Mouse (Mus musculus) MEL (cell line): ENCODE data around the gene Best1. TPM values are rescaled to one million over a fixed set of nuclear protein-coding genes. Genes with fewer than 3 reads are reported as not detected.

Experiments
- DNase-seq: peaks from one replicate; pipeline ENCODE4 v3.0.0; 2011; ENCODE audit warnings: low read depth, low spot score
- H3K27ac ChIP-seq: 2 replicates; pipeline ENCODE4 v1.5.1; 2012; ENCODE audit warnings: low read depth, mild to moderate bottlenecking, control low read depth, low read length, moderate library complexity; ENCODE audit not compliant: control insufficient read depth
- H3K27me3 ChIP-seq, 2 experiments: fragments of 150-350 bp in 1 of 2; sonication (generic) in 1 of 2; 2 replicates each; pipeline ENCODE4 v1.6.1; 2012; ENCODE audit warnings: low read length in 2 of 2, mild to moderate bottlenecking in 2 of 2, improper control_type of control experiment in 1 of 2, moderate library complexity in 1 of 2; ENCODE audit not compliant: insufficient read depth in 2 of 2, control insufficient read depth in 1 of 2
- H3K36me3 ChIP-seq, 2 experiments: 2 replicates each; pipeline ENCODE4 v1.6.1; 2012 to 2014; ENCODE audit warnings: low read length in 2 of 2, improper control_type of control experiment in 1 of 2, inconsistent platforms in 1 of 2, mild to moderate bottlenecking in 1 of 2; ENCODE audit not compliant: insufficient read depth in 2 of 2, control insufficient read depth in 1 of 2
- H3K4me1 ChIP-seq, 2 experiments: fragments of 150-350 bp in 1 of 2; sonication (generic) in 1 of 2; 2 replicates each; pipeline ENCODE4 v1.6.1; 2012; ENCODE audit warnings: low read length in 2 of 2, improper control_type of control experiment in 1 of 2, mild to moderate bottlenecking in 1 of 2; ENCODE audit not compliant: insufficient read depth in 2 of 2, control insufficient read depth in 1 of 2
- H3K4me3 ChIP-seq, 2 experiments: fragments of 150-350 bp in 1 of 2; sonication (generic) in 1 of 2; 2 replicates each; pipeline ENCODE4 v1.5.1; 2012; ENCODE audit warnings: low read depth in 2 of 2, low read length in 2 of 2, mild to moderate bottlenecking in 2 of 2, moderate library complexity in 2 of 2, control low read depth in 1 of 2, improper control_type of control experiment in 1 of 2; ENCODE audit not compliant: control insufficient read depth in 1 of 2, insufficient read depth in 1 of 2
- H3K79me2 ChIP-seq: 2 replicates; pipeline ENCODE4 v1.6.1; 2012; ENCODE audit warnings: mild to moderate bottlenecking, low read length, moderate library complexity; ENCODE audit not compliant: control insufficient read depth, poor library complexity, insufficient read depth
- H3K9ac ChIP-seq: 2 replicates; pipeline ENCODE4 v1.6.1; 2012; ENCODE audit warnings: low read depth, mild to moderate bottlenecking, control low read depth, low read length, moderate library complexity; ENCODE audit not compliant: control insufficient read depth, poor library complexity, severe bottlenecking
- H3K9me3 ChIP-seq: fragments of 150-350 bp; sonication (generic); replicated peaks from 2 replicates; pipeline ENCODE4 v1.6.1; 2012; ENCODE audit warnings: mild to moderate bottlenecking, low read length, improper control_type of control experiment, moderate library complexity; ENCODE audit not compliant: insufficient read depth
- BHLHE40 ChIP-seq: IDR thresholded peaks from 2 replicates; pipeline ENCODE4 v1.6.1; 2012; ENCODE audit warnings: low read depth, mild to moderate bottlenecking, inconsistent platforms, low read length, improper control_type of control experiment, borderline replicate concordance
- CHD1 ChIP-seq: IDR thresholded peaks from 2 replicates; pipeline ENCODE4 v1.6.1; 2012; ENCODE audit warnings: low read depth, mild to moderate bottlenecking, inconsistent platforms, low read length, improper control_type of control experiment
- CHD2 ChIP-seq: IDR thresholded peaks from 2 replicates; pipeline ENCODE4 v1.6.1; 2011; ENCODE audit warnings: low read length, improper control_type of control experiment
- CTCF ChIP-seq, 3 experiments: IDR thresholded peaks in 2 of 3; conservative IDR thresholded peaks in 1 of 3; 2 replicates each; pipeline ENCODE4 v1.5.1; 2011 to 2012; ENCODE audit warnings: low read length in 3 of 3, low read depth in 2 of 3, mild to moderate bottlenecking in 2 of 3, improper control_type of control experiment in 1 of 3, inconsistent platforms in 1 of 3, mixed read lengths in 1 of 3, moderate library complexity in 1 of 3; ENCODE audit not compliant: control insufficient read depth in 1 of 3, insufficient read depth in 1 of 3, poor library complexity in 1 of 3, severe bottlenecking in 1 of 3
- ELF1 ChIP-seq: IDR thresholded peaks from 2 replicates; pipeline ENCODE4 v1.6.1; 2014; ENCODE audit warnings: low read depth, mild to moderate bottlenecking, inconsistent platforms, low read length, improper control_type of control experiment, moderate library complexity
- EP300 ChIP-seq, 2 experiments: IDR thresholded peaks; 2 replicates each; pipeline ENCODE4 v1.6.1; 2011; ENCODE audit warnings: improper control_type of control experiment in 2 of 2, low read length in 2 of 2, low read depth in 1 of 2, mild to moderate bottlenecking in 1 of 2
- ETS1 ChIP-seq: IDR thresholded peaks from 2 replicates; pipeline ENCODE4 v1.6.1; 2012; ENCODE audit warnings: low read depth, mild to moderate bottlenecking, inconsistent platforms, low read length, improper control_type of control experiment, moderate library complexity
- GABPA ChIP-seq: IDR thresholded peaks from 2 replicates; pipeline ENCODE4 v1.6.1; 2012; ENCODE audit warnings: low read depth, mild to moderate bottlenecking, inconsistent platforms, low read length, improper control_type of control experiment, moderate library complexity
- JUND ChIP-seq: IDR thresholded peaks from 2 replicates; pipeline ENCODE4 v1.6.1; 2011; ENCODE audit warnings: low read depth, mild to moderate bottlenecking, improper control_type of control experiment, low read length
- KAT2A ChIP-seq: conservative IDR thresholded peaks from 2 replicates; pipeline ENCODE4 v1.6.1; 2012; ENCODE audit warnings: low read depth, low read length, improper control_type of control experiment, inconsistent platforms
- MAFK ChIP-seq: IDR thresholded peaks from 2 replicates; pipeline ENCODE4 v1.6.1; 2011; ENCODE audit warnings: low read depth, mild to moderate bottlenecking, low read length, improper control_type of control experiment, borderline replicate concordance
- MAX ChIP-seq: IDR thresholded peaks from 2 replicates; pipeline ENCODE4 v1.6.1; 2011; ENCODE audit warnings: low read length, improper control_type of control experiment
- MEF2A ChIP-seq: IDR thresholded peaks from 2 replicates; pipeline ENCODE4 v1.6.1; 2014; ENCODE audit warnings: low read depth, mild to moderate bottlenecking, inconsistent platforms, low read length, improper control_type of control experiment; ENCODE audit not compliant: poor library complexity, insufficient replicate concordance, severe bottlenecking; ENCODE audit errors: extremely low read depth
- MXI1 ChIP-seq: IDR thresholded peaks from 2 replicates; pipeline ENCODE4 v1.6.1; 2011; ENCODE audit warnings: mild to moderate bottlenecking, low read depth, low read length, improper control_type of control experiment
- MYC ChIP-seq: IDR thresholded peaks from 2 replicates; pipeline ENCODE4 v1.6.1; 2011; ENCODE audit warnings: low read depth, mild to moderate bottlenecking, low read length, improper control_type of control experiment, moderate library complexity
- NRF1 ChIP-seq: IDR thresholded peaks from 2 replicates; pipeline ENCODE4 v1.6.1; 2014; ENCODE audit warnings: low read depth, mild to moderate bottlenecking, inconsistent platforms, low read length, improper control_type of control experiment, moderate library complexity; ENCODE audit not compliant: poor library complexity, insufficient read depth, severe bottlenecking
- POLR2A ChIP-seq, 2 experiments: IDR thresholded peaks; 2 replicates each; pipeline ENCODE4 v1.6.1; 2011 to 2012; ENCODE audit warnings: low read length in 2 of 2, mild to moderate bottlenecking in 2 of 2, control low read depth in 1 of 2, improper control_type of control experiment in 1 of 2, low read depth in 1 of 2, moderate library complexity in 1 of 2; ENCODE audit not compliant: control insufficient read depth in 1 of 2, insufficient read depth in 1 of 2, poor library complexity in 1 of 2
- POLR2AphosphoS2 ChIP-seq: IDR thresholded peaks from 2 replicates; pipeline ENCODE4 v1.6.1; 2011; ENCODE audit warnings: low read length, improper control_type of control experiment
- POLR2AphosphoS5 ChIP-seq: IDR thresholded peaks from 2 replicates; pipeline ENCODE4 v1.6.1; 2012; ENCODE audit warnings: low read depth, borderline replicate concordance, mild to moderate bottlenecking, inconsistent platforms, low read length, moderate library complexity, mixed read lengths
- RAD21 ChIP-seq: IDR thresholded peaks from 2 replicates; pipeline ENCODE4 v1.6.1; 2011; ENCODE audit warnings: mild to moderate bottlenecking, low read depth, low read length, improper control_type of control experiment
- RCOR1 ChIP-seq: IDR thresholded peaks from 2 replicates; pipeline ENCODE4 v1.6.1; 2012; ENCODE audit warnings: low read depth, mild to moderate bottlenecking, inconsistent platforms, low read length, improper control_type of control experiment
- SIN3A ChIP-seq: IDR thresholded peaks from 2 replicates; pipeline ENCODE4 v1.6.1; 2012; ENCODE audit warnings: low read length, improper control_type of control experiment, inconsistent platforms
- TAL1 ChIP-seq: IDR thresholded peaks from 2 replicates; pipeline ENCODE4 v1.6.1; 2012; ENCODE audit warnings: mild to moderate bottlenecking, inconsistent platforms, low read length, moderate library complexity, mixed read lengths
- TBP ChIP-seq: IDR thresholded peaks from 2 replicates; pipeline ENCODE4 v1.8.0; 2011; ENCODE audit warnings: low read depth, low read length, improper control_type of control experiment
- TCF12 ChIP-seq: IDR thresholded peaks from 2 replicates; pipeline ENCODE4 v1.6.1; 2014; ENCODE audit warnings: low read depth, mild to moderate bottlenecking, inconsistent platforms, low read length, improper control_type of control experiment, moderate library complexity
- UBTF ChIP-seq: IDR thresholded peaks from 2 replicates; pipeline ENCODE4 v1.6.1; 2012; ENCODE audit warnings: low read depth, mild to moderate bottlenecking, inconsistent platforms, low read length, improper control_type of control experiment, moderate library complexity, borderline replicate concordance; ENCODE audit not compliant: insufficient read depth
- USF2 ChIP-seq, 2 experiments: IDR thresholded peaks; 2 replicates each; pipeline ENCODE4 v1.6.1; 2011 to 2012; ENCODE audit warnings: improper control_type of control experiment in 2 of 2, low read length in 2 of 2, borderline replicate concordance in 1 of 2, inconsistent platforms in 1 of 2, low read depth in 1 of 2, mild to moderate bottlenecking in 1 of 2; ENCODE audit not compliant: insufficient read depth in 1 of 2
- ZKSCAN1 ChIP-seq: IDR thresholded peaks from 2 replicates; pipeline ENCODE4 v1.6.1; 2012; ENCODE audit warnings: low read depth, mild to moderate bottlenecking, inconsistent platforms, low read length, improper control_type of control experiment, moderate library complexity
- ZMIZ1 ChIP-seq: IDR thresholded peaks from 2 replicates; pipeline ENCODE4 v1.6.1; 2012; ENCODE audit warnings: low read depth, mild to moderate bottlenecking, inconsistent platforms, low read length, improper control_type of control experiment, moderate library complexity
- polyA plus RNA-seq, 2 experiments: library from polyadenylated mRNA; stranded (reverse) in 1 of 2; unstranded in 1 of 2; fragments of >175 nt in 1 of 2; fragments of >200 nt in 1 of 2; gene quantifications; 2 replicates each; pipeline versions ENCODE4 v1.2.1 to v1.2.4; 2012; ENCODE audit warnings: low replicate concordance in 2 of 2, low read depth in 1 of 2; ENCODE audit not compliant: insufficient read length in 2 of 2, insufficient read depth in 1 of 2, missing spikeins in 1 of 2
- total RNA-seq: library from RNA; depleted of rRNA; stranded (reverse); fragments of 300-350 nt; gene quantifications from 2 replicates; pipeline ENCODE4 v1.2.3, GENCODE M21; 2012

Gene Best1
- total and polyA plus RNA-seq, 3 experiments, result 0.08 TPM; not detected in 2

GRCm38 (mm10) chr19:9982852-9983542, 18.4 kb downstream of the Best1 start (continued):
- TF ChIP-seq BHLHE40 (peak; percentile 38; the same call in 1 of the 2 replicates), ZKSCAN1 (no peak), POLR2A (IDR thresholded peaks at IDR 0.05; ENCODE audit: control insufficient read depth in 1 of 2, insufficient read depth in 1 of 2, low read depth in 1 of 2, low read length in 2 of 2, poor library complexity in 1 of 2) (peak in 1 of 2 experiments; percentile 41; a peak in 2 of 4 replicates), EP300 (IDR thresholded peaks at IDR 0.05; ENCODE audit: low read depth in 1 of 2, low read length in 2 of 2) (peak; percentile 86 to 88), MEF2A (no peak), NRF1 (no peak), TAL1 (peak; percentile 74), MYC (peak; percentile 71; the same call in 1 of the 2 replicates), POLR2AphosphoS2 (0 out of 2 replicates have a peak, but pooled peaks have one; percentile 12), CHD2 (no peak), ETS1 (peak; percentile 92), TBP (peak; percentile 43; the same call in 1 of the 2 replicates), RAD21 (no peak), MXI1 (peak; percentile 96), MAFK (peak; percentile 71; the same call in 1 of the 2 replicates), CTCF (IDR thresholded peaks at IDR 0.05 in 2 of 3, conservative IDR thresholded peaks at IDR 0.05 in 1 of 3; ENCODE audit: control insufficient read depth in 1 of 3, insufficient read depth in 1 of 3, low read depth in 2 of 3, low read length in 3 of 3, poor library complexity in 1 of 3, severe bottlenecking in 1 of 3) (no peak), CHD1 (peak; percentile 18), JUND (no peak), UBTF (no peak), ZMIZ1 (peak; percentile 57), SIN3A (peak; percentile 88)

GRCm38 (mm10) chr19:9982151-9982851, 19.1 kb downstream of the Best1 start:
- peak; percentile 98 for DNase-seq
- peaks cover 36 to 40% of the 10 kb centered on the region in 2 experiments for H3K4me1 ChIP-seq
- TF ChIP-seq BHLHE40 (no peak), TAL1 (no peak), JUND (peak; percentile 50; the same call in 1 of the 2 replicates), GABPA (peak; percentile 47; the same call in 1 of the 2 replicates), MAX (peak; percentile 78), KAT2A (no peak; the same call in 1 of the 2 replicates), ELF1 (peak; percentile 57; the same call in 1 of the 2 replicates), TCF12 (peak; percentile 75), ZMIZ1 (peak; percentile 100), UBTF (no peak), CTCF (IDR thresholded peaks at IDR 0.05 in 2 of 3, conservative IDR thresholded peaks at IDR 0.05 in 1 of 3; ENCODE audit: control insufficient read depth in 1 of 3, insufficient read depth in 1 of 3, low read depth in 2 of 3, low read length in 3 of 3, poor library complexity in 1 of 3, severe bottlenecking in 1 of 3) (no peak), RAD21 (no peak), POLR2AphosphoS5 (no peak; the same call in 1 of the 2 replicates), ETS1 (no peak; the same call in none of the 2 replicates), USF2 (IDR thresholded peaks at IDR 0.05; ENCODE audit: borderline replicate concordance in 1 of 2, insufficient read depth in 1 of 2, low read depth in 1 of 2, low read length in 2 of 2) (no peak), RCOR1 (no peak)

More at GRCm38 (mm10) chr19:9982151-9982851, 19.1 kb downstream of the Best1 start:
- H3K9ac ChIP-seq, result peak overlapping the region; percentile 97
- no peaks in the 10 kb centered on the region for H3K27me3 ChIP-seq
- H3K79me2 ChIP-seq, result peaks cover 25% of the 10 kb centered on the region
- peak overlapping the region; percentile 90 to 96 for H3K4me3 ChIP-seq
- H3K36me3 ChIP-seq, result peaks cover 14 to 53% of the 10 kb centered on the region in 2 experiments
- peak overlapping the region; percentile 96 for H3K27ac ChIP-seq
- H3K9me3 ChIP-seq, result no peaks in the 10 kb centered on the region
